23 mouse cellular contexts compared by ENCODE assay signal in the genomic region with DNA sequence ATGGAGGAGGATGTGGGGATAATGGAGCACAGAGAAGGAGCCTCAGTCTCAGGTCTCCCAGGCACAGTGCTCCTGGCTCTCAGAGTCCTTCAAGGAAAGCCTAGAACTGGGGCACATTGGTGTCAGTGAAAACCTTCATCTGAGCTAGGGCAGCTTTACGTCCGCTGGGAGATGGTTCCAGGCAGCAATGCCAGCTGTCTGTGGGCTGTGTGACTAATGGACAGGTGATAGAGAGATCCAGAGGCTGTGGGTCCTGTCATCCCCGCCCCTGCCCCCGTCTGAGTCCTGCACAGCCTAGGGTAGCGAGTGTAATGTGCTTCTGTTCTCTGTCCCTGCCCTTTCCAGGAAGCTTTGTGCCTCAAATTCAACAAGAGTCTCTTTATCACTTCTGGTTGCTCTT. TPM values are rescaled to one million over a fixed set of nuclear protein-coding genes. Genes with fewer than 3 reads are reported as not detected.
DNase-seq lines count a peak whose midpoint lies in the region; ATAC-seq lines count a peak whose summit lies in the region.
"Had no signal": no experiment of that assay in that cellular context is flagged by ENCODE, and none has a peak within 500 bp of the region (broad histone marks: within the 10 kb centered on the region; RNA-seq: fewer than 3 reads in every experiment).

No protein-coding gene starts in this region.

- H3K9ac ChIP-seq in liver, embryonic 15.5 days = no peak overlapping the region
- no peak overlapping the region for H3K9ac ChIP-seq in liver, embryonic 11.5 days (ENCODE audit: low read depth, low read length)
- no peak overlapping the region for H3K9ac ChIP-seq in intestine, embryonic 14.5 days (ENCODE audit: low read length)
- no peak overlapping the region for H3K9ac ChIP-seq in liver, embryonic 16.5 days (ENCODE audit: low read depth, low read length)
- no peak overlapping the region for H3K9ac ChIP-seq in hindbrain, embryonic 14.5 days
- H3K9ac ChIP-seq: embryonic facial prominence, embryonic 12.5 days; heart, embryonic 15.5 days; hindbrain, embryonic 13.5 days had no signal

- WGBS in liver, embryonic 15.5 days (ENCODE audit: insufficient replicate concordance) = 62% methylated on average over 5 of the region's 5 CpGs
- 64% methylated on average over 5 of the region's 5 CpGs for WGBS in liver, embryonic 11.5 days
- 48% methylated on average over 5 of the region's 5 CpGs for WGBS in intestine, embryonic 14.5 days
- 45% methylated on average over 5 of the region's 5 CpGs for WGBS in liver, embryonic 16.5 days (ENCODE audit: insufficient replicate concordance)
- WGBS in hindbrain, embryonic 14.5 days = 73% methylated on average over 5 of the region's 5 CpGs

- no peaks in the 10 kb centered on the region for H3K36me3 ChIP-seq in liver, embryonic 15.5 days (replicated peaks)
- no peaks in the 10 kb centered on the region for H3K36me3 ChIP-seq in liver, embryonic 11.5 days (ENCODE audit: control insufficient read depth, insufficient read depth, low read length)
- no peaks in the 10 kb centered on the region for H3K36me3 ChIP-seq in intestine, embryonic 14.5 days (ENCODE audit: control insufficient read depth, insufficient read depth, low read length)
- no peaks in the 10 kb centered on the region for H3K36me3 ChIP-seq in liver, embryonic 16.5 days (ENCODE audit: control insufficient read depth, insufficient read depth)
- H3K36me3 ChIP-seq in hindbrain, embryonic 14.5 days (replicated peaks; ENCODE audit: control insufficient read depth, insufficient read depth) = no peaks in the 10 kb centered on the region
- H3K36me3 ChIP-seq: embryonic facial prominence, embryonic 12.5 days; G1E; heart, embryonic 10.5 days; heart, embryonic 15.5 days; hindbrain, embryonic 13.5 days had no signal

- DNase-seq in liver, embryonic 11.5 days (ENCODE audit: low spot score) = no peak
- peak; percentile 48 for DNase-seq in intestine, embryonic 14.5 days (ENCODE audit: low spot score)
- DNase-seq in hindbrain, embryonic 14.5 days (ENCODE audit: low spot score) = no peak
- no peak for DNase-seq in kidney, adult 11 months
- DNase-seq in cerebellum, adult 9-10 months = no peak
- DNase-seq: adrenal gland, postnatal 14 days; cerebellum, adult 2 months; cerebellum, postnatal 14 days; gastrocnemius, postnatal 10 days; heart, adult 18-20 months; heart, postnatal 14 days had no signal

- peak overlapping the region; percentile 42 for H3K4me2 ChIP-seq in liver, embryonic 15.5 days
- H3K4me2 ChIP-seq in liver, embryonic 11.5 days = no peak overlapping the region
- H3K4me2 ChIP-seq in intestine, embryonic 14.5 days (ENCODE audit: low read length) = no peak overlapping the region
- peak overlapping the region; percentile 46 for H3K4me2 ChIP-seq in liver, embryonic 16.5 days (ENCODE audit: low read depth, low read length)
- H3K4me2 ChIP-seq in hindbrain, embryonic 14.5 days (replicated peaks) = no peak overlapping the region
- H3K4me2 ChIP-seq: embryonic facial prominence, embryonic 12.5 days; heart, embryonic 15.5 days; hindbrain, embryonic 13.5 days had no signal

- H3K4me1 ChIP-seq in liver, embryonic 15.5 days (replicated peaks) = peaks cover 14% of the 10 kb centered on the region
- H3K4me1 ChIP-seq in liver, embryonic 11.5 days (replicated peaks; ENCODE audit: control insufficient read depth, insufficient read depth, low read length) = no peaks in the 10 kb centered on the region
- H3K4me1 ChIP-seq in intestine, embryonic 14.5 days (replicated peaks; ENCODE audit: control insufficient read depth, insufficient read depth, low read length) = no peaks in the 10 kb centered on the region
- no peaks in the 10 kb centered on the region; the same call in 1 of the 2 replicates for H3K4me1 ChIP-seq in liver, embryonic 16.5 days (ENCODE audit: control insufficient read depth, low read depth, low read length)
- no peaks in the 10 kb centered on the region for H3K4me1 ChIP-seq in hindbrain, embryonic 14.5 days (replicated peaks; ENCODE audit: control insufficient read depth, insufficient read depth, low read length)
- H3K4me1 ChIP-seq: embryonic facial prominence, embryonic 12.5 days; hindbrain, embryonic 13.5 days had no signal

- no peaks in the 10 kb centered on the region for H3K27me3 ChIP-seq in liver, embryonic 15.5 days
- H3K27me3 ChIP-seq in liver, embryonic 11.5 days (replicated peaks; ENCODE audit: control insufficient read depth, insufficient read depth, low read length) = no peaks in the 10 kb centered on the region
- no peaks in the 10 kb centered on the region for H3K27me3 ChIP-seq in intestine, embryonic 14.5 days (replicated peaks; ENCODE audit: control insufficient read depth, insufficient read depth, low read length)
- no peaks in the 10 kb centered on the region for H3K27me3 ChIP-seq in liver, embryonic 16.5 days (ENCODE audit: control insufficient read depth, insufficient read depth, low read depth, low read length)
- H3K27me3 ChIP-seq in hindbrain, embryonic 14.5 days (ENCODE audit: control insufficient read depth, insufficient read depth, low read length) = no peaks in the 10 kb centered on the region
- H3K27me3 ChIP-seq: embryonic facial prominence, embryonic 12.5 days; heart, embryonic 15.5 days; hindbrain, embryonic 13.5 days had no signal

- 0 out of 2 replicates have a peak overlapping the region, but pooled peaks have one; percentile 35 for H3K4me3 ChIP-seq in liver, embryonic 15.5 days (replicated peaks)
- no peak overlapping the region for H3K4me3 ChIP-seq in liver, embryonic 11.5 days (ENCODE audit: low read depth, low read length)
- no peak overlapping the region for H3K4me3 ChIP-seq in intestine, embryonic 14.5 days (ENCODE audit: low read depth, low read length)
- H3K4me3 ChIP-seq in liver, embryonic 16.5 days (ENCODE audit: low read depth, low read length) = no peak overlapping the region
- H3K4me3 ChIP-seq in hindbrain, embryonic 14.5 days (replicated peaks; ENCODE audit: low read length) = no peak overlapping the region
- H3K4me3 ChIP-seq: embryonic facial prominence, embryonic 12.5 days; heart, embryonic 10.5 days; heart, embryonic 15.5 days; hindbrain, embryonic 13.5 days had no signal

- H3K9me3 ChIP-seq in liver, embryonic 15.5 days (replicated peaks) = no peaks in the 10 kb centered on the region
- H3K9me3 ChIP-seq in liver, embryonic 11.5 days (ENCODE audit: control insufficient read depth, low read length) = no peaks in the 10 kb centered on the region
- H3K9me3 ChIP-seq in intestine, embryonic 14.5 days (ENCODE audit: control insufficient read depth, low read length) = no peaks in the 10 kb centered on the region
- H3K9me3 ChIP-seq in liver, embryonic 16.5 days (replicated peaks; ENCODE audit: control insufficient read depth, low read length) = no peaks in the 10 kb centered on the region
- H3K9me3 ChIP-seq in hindbrain, embryonic 14.5 days (ENCODE audit: control insufficient read depth, low read length) = no peaks in the 10 kb centered on the region
- H3K9me3 ChIP-seq: embryonic facial prominence, embryonic 12.5 days; G1E; heart, embryonic 10.5 days; heart, embryonic 15.5 days; hindbrain, embryonic 13.5 days had no signal

- no peak overlapping the region for H3K27ac ChIP-seq in liver, embryonic 15.5 days (replicated peaks)
- no peak overlapping the region for H3K27ac ChIP-seq in liver, embryonic 11.5 days (ENCODE audit: low read depth, low read length)
- H3K27ac ChIP-seq in intestine, embryonic 14.5 days (ENCODE audit: low read depth) = no peak overlapping the region
- no peak overlapping the region for H3K27ac ChIP-seq in liver, embryonic 16.5 days (ENCODE audit: low read length)
- H3K27ac ChIP-seq in hindbrain, embryonic 14.5 days = no peak overlapping the region
- H3K27ac ChIP-seq: embryonic facial prominence, embryonic 12.5 days; heart, embryonic 10.5 days; heart, embryonic 15.5 days; hindbrain, embryonic 13.5 days had no signal

- no peak for ATAC-seq in liver, embryonic 15.5 days (ENCODE audit: insufficient read depth)
- ATAC-seq in liver, embryonic 11.5 days (replicated peaks; ENCODE audit: low FRiP score) = no peak
- ATAC-seq in intestine, embryonic 14.5 days (replicated peaks; ENCODE audit: low FRiP score, low TSS enrichment, low read depth) = no peak
- ATAC-seq in liver, embryonic 16.5 days (ENCODE audit: low read depth) = no peak
- ATAC-seq in hindbrain, embryonic 14.5 days (ENCODE audit: low FRiP score) = no peak
- ATAC-seq: activated CD4-positive, CD25-positive, alpha-beta regulatory T cell, adult 4 months; forebrain, embryonic 16.5 days had no signal

RNA-seq across cellular contexts. Expression of a gene that starts 2.3 kb away (rescaled TPM):
- 442 and 489 TPM in 2 replicates for polyA plus RNA-seq in liver, embryonic 15.5 days (2015; fragmentation: Nextera tagmentation; extraction: Ambion mirVana)
- polyA plus RNA-seq in liver, embryonic 11.5 days (2014; fragmentation: Nextera tagmentation; extraction: Ambion mirVana) = 59.9 and 63.9 TPM in 2 replicates
- 97.8 and 153 TPM in 2 replicates for polyA plus RNA-seq in intestine, embryonic 14.5 days (2014; fragmentation: Nextera tagmentation; extraction: Ambion mirVana)
- polyA plus RNA-seq in liver, embryonic 16.5 days (2015; fragmentation: Nextera tagmentation; extraction: Ambion mirVana) = 679 TPM in 2 replicates
- not detected in 2 replicates for polyA plus RNA-seq in hindbrain, embryonic 14.5 days (2014; fragmentation: Nextera tagmentation; extraction: Ambion mirVana)
- polyA plus RNA-seq: activated CD4-positive, CD25-positive, alpha-beta regulatory T cell, adult 4 months; cerebellum, adult 2 months; cortical plate, adult 2 months; embryonic facial prominence, embryonic 12.5 days; forebrain, embryonic 11.5 days; forebrain, embryonic 16.5 days; frontal cortex, adult 2 months; G1E; hindbrain, embryonic 13.5 days had no signal

RNA-seq across cellular contexts. Expression of a gene that starts 57.7 kb away (rescaled TPM):
- polyA plus RNA-seq in liver, embryonic 15.5 days (2015; fragmentation: Nextera tagmentation; extraction: Ambion mirVana) = 14.2 and 18.4 TPM in 2 replicates
- 5.8 and 7.6 TPM in 2 replicates for polyA plus RNA-seq in liver, embryonic 11.5 days (2014; fragmentation: Nextera tagmentation; extraction: Ambion mirVana)
- polyA plus RNA-seq in intestine, embryonic 14.5 days (2014; fragmentation: Nextera tagmentation; extraction: Ambion mirVana) = 21.5 and 23.0 TPM in 2 replicates
- 18.9 and 20.3 TPM in 2 replicates for polyA plus RNA-seq in liver, embryonic 16.5 days (2015; fragmentation: Nextera tagmentation; extraction: Ambion mirVana)
- 4.5 and 5.5 TPM in 2 replicates for polyA plus RNA-seq in hindbrain, embryonic 14.5 days (2014; fragmentation: Nextera tagmentation; extraction: Ambion mirVana)
- polyA plus RNA-seq: G1E had no signal

Comparison
In these comparisons a context has a peak if more than half of its experiments do, and no peak if none do; other contexts are left out.
1. H3K4me2 ChIP-seq: peak in liver, embryonic 15.5 days (single experiment) and liver, embryonic 16.5 days (single experiment); none in liver, embryonic 11.5 days (single experiment), intestine, embryonic 14.5 days (single experiment) and hindbrain, embryonic 14.5 days (single experiment).
2. RNA of a gene that starts 2.3 kb away (polyA plus RNA-seq): 679 TPM in liver, embryonic 16.5 days, 442 to 489 TPM in liver, embryonic 15.5 days, 97.8 to 153 TPM in intestine, embryonic 14.5 days and 59.9 to 63.9 TPM in liver, embryonic 11.5 days; not detected in hindbrain, embryonic 14.5 days; every median in the first group is over 10 times any median in the second.